Mouse (Mus musculus) liver, embryonic 11.5 days (tissue): Measurements from ENCODE around the gene Pfn1. TPM values are rescaled to one million over a fixed set of nuclear protein-coding genes. Genes with fewer than 3 reads are reported as not detected.

Source experiments
- ATAC-seq: fragments of 200-750 bp; cut with Nextera tagmentation; replicated peaks from 2 replicates; pipeline ENCODE4 v1.8.0; 2017; ENCODE audit warnings: moderate number of reproducible peaks, mild to moderate bottlenecking, moderate TSS enrichment, moderate library complexity; ENCODE audit not compliant: low FRiP score
- DNase-seq: peaks from one replicate; pipeline ENCODE4 v3.0.0-alpha.2; 2017; ENCODE audit warnings: low spot score
- H3K27ac ChIP-seq: fragments of 300-500 bp; sonication (generic); 2 replicates; pipeline ENCODE4 v1.5.1; 2014; ENCODE audit warnings: mild to moderate bottlenecking, low read depth, low read length, control low read depth
- H3K27me3 ChIP-seq: fragments of 300-500 bp; sonication (generic); replicated peaks from 2 replicates; pipeline ENCODE4 v1.6.1; 2014; ENCODE audit warnings: low read length, mixed read lengths; ENCODE audit not compliant: control insufficient read depth, insufficient read depth
- H3K36me3 ChIP-seq: fragments of 300-500 bp; sonication (generic); 2 replicates; pipeline ENCODE4 v1.6.1; 2014; ENCODE audit warnings: mild to moderate bottlenecking, low read length, moderate library complexity, mixed read lengths; ENCODE audit not compliant: control insufficient read depth, insufficient read depth
- H3K4me1 ChIP-seq: fragments of 300-500 bp; sonication (generic); replicated peaks from 2 replicates; pipeline ENCODE4 v1.6.1; 2014; ENCODE audit warnings: low read length, mixed read lengths; ENCODE audit not compliant: control insufficient read depth, insufficient read depth
- H3K4me2 ChIP-seq: fragments of 300-500 bp; sonication (generic); 2 replicates; pipeline ENCODE4 v1.6.1; 2014; ENCODE audit warnings: mild to moderate bottlenecking, control low read depth, moderate library complexity
- H3K4me3 ChIP-seq: fragments of 300-500 bp; sonication (generic); 2 replicates; pipeline ENCODE4 v1.5.1; 2014; ENCODE audit warnings: low read depth, low read length, control low read depth
- H3K9ac ChIP-seq: fragments of 300-500 bp; sonication (generic); 2 replicates; pipeline ENCODE4 v1.6.1; 2014; ENCODE audit warnings: low read depth, low read length, control low read depth
- H3K9me3 ChIP-seq: fragments of 300-500 bp; sonication (generic); 2 replicates; pipeline ENCODE4 v1.6.1; 2016; ENCODE audit warnings: low read length, inconsistent platforms, mixed read lengths; ENCODE audit not compliant: control insufficient read depth
- WGBS: fragments of 180-500 bp; shearing (Covaris S2); extraction: QIAGEN DNeasy Blood & Tissue Kit; methylation state at CpG from one replicate; pipeline ENCODE4 v1.1.7; 2014; 5-methylcytosine and 5-hydroxymethylcytosine counted together
- polyA plus RNA-seq: library from polyadenylated mRNA; unstranded; fragments of >200 nt; fragmentation: Nextera tagmentation; extraction: Ambion mirVana; gene quantifications from 2 replicates; pipeline ENCODE4 v1.2.1, GENCODE M21; 2014

The Pfn1 gene
- polyA plus RNA-seq, 1 experiment from 2014 or later, result 2,367 TPM

DNA sequence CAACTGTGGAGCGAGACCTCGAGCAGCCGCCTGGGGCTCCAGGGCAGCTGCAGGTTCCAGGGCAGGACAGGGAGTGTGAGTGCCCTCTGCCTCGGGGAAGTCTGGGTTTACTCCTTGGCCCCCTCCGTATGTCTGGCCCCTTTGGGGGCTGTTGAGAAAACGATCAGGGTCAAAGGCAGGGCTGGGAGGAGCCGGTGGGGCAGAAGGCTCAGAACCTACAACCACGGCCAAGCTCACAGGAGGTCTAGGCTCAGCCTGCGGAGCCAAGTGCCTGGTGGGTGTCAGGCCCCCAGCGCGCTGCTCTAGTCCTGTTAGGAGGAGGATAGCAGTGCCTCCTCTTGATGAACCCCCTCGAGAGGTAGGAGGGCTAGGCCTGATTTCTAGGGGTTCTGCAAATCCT is 26.7 kb upstream of the Pfn1 start:
- H3K9me3 ChIP-seq, result no peaks in the 10 kb centered on the region
- WGBS, result 70% methylated on average over 12 of the region's 12 CpGs
- peaks cover 13% of the 10 kb centered on the region for H3K4me1 ChIP-seq
- no peaks in the 10 kb centered on the region for H3K27me3 ChIP-seq
- peaks cover 28% of the 10 kb centered on the region for H3K36me3 ChIP-seq
- H3K9ac ChIP-seq, result no peak overlapping the region
- H3K27ac ChIP-seq, result no peak overlapping the region
- no peak overlapping the region for H3K4me3 ChIP-seq
- H3K4me2 ChIP-seq, result no peak overlapping the region
- ATAC-seq (no peak), DNase-seq (no peak)

DNA sequence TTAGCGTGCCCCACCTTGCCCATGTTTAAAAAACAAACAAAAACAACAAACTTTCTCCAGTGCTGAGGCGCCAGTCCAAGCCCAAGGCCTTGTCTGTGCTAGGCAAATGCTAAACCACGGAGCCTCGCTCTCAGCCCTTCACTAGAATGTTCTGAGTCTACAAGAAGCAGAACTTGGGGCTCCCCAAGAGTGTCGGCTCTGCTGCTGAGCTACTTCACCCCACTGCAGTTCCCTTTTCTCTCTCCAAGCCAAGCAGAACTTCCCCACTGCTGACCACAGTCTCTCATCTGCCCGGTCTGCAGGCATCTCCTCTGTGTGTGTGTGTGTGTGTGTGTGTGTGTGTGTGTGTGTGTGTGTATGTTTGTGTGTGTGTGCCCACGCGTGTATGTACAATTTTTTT is 25.4 kb upstream of the Pfn1 start:
- H3K9me3 ChIP-seq, result no peaks in the 10 kb centered on the region
- no peak overlapping the region for H3K9ac ChIP-seq
- H3K4me1 ChIP-seq, result peaks cover 13% of the 10 kb centered on the region
- DNase-seq (no peak), ATAC-seq (no peak)
- no peaks in the 10 kb centered on the region for H3K27me3 ChIP-seq
- no peak overlapping the region for H3K4me3 ChIP-seq
- H3K27ac ChIP-seq, result no peak overlapping the region
- H3K4me2 ChIP-seq, result no peak overlapping the region
- H3K36me3 ChIP-seq, result peaks cover 25% of the 10 kb centered on the region
- WGBS, result 57% methylated on average over 8 of the region's 8 CpGs

DNA sequence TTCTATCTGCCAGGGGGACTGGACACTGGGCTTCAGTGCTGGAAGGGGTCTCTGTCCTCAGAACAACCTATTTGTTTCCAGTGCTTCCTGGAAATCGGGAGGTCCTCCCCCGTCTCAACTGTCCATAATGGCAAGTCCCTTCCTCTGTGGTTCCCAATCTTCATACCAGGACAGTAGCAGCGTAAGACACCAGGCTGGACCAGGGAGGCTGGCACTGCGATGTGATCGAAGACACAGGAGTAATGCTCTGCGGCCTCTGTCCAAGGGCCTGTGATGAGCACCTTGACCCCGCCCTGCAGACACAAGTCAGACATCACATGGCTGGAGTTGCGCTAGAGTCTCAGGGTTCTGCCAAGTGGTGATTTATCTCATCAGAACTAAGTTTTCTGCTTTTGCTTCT is 24.9 kb upstream of the Pfn1 start:
- Histone ChIP-seq H3K4me2 (no peak overlapping the region; the same call in 1 of the 2 replicates), H3K36me3 (peaks cover 26% of the 10 kb centered on the region), H3K4me3 (no peak overlapping the region), H3K4me1 (peaks cover 13% of the 10 kb centered on the region), H3K9ac (no peak overlapping the region), H3K9me3 (no peaks in the 10 kb centered on the region), H3K27ac (no peak overlapping the region), H3K27me3 (no peaks in the 10 kb centered on the region)
- DNase-seq (no peak), ATAC-seq (no peak)
- WGBS, result 91% methylated on average over 8 of the region's 8 CpGs

DNA sequence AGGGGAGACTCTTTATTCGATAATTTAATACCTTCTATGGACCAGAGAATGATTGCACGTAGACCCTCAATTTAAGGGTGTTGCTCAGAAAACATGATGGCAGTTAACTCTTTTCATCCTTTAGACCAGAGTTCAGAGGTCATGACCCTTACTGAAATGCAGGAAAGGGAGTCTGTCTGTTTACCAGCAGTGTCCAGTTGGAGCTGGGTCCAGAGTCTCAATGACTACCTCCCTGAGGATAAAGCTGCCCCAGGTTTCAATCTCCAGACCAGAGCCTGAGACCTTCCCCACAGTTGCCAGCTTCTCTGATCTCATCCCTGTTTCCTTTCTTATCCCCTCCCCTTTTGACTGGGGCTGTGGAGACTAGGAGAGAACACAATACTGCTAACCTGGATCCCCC is 24.1 kb upstream of the Pfn1 start:
- Histone ChIP-seq H3K27ac (peak overlapping the region; percentile 49), H3K9ac (no peak overlapping the region), H3K4me3 (no peak overlapping the region), H3K4me1 (peaks cover 13% of the 10 kb centered on the region), H3K4me2 (no peak overlapping the region; the same call in 1 of the 2 replicates), H3K27me3 (no peaks in the 10 kb centered on the region), H3K9me3 (no peaks in the 10 kb centered on the region), H3K36me3 (peaks cover 24% of the 10 kb centered on the region)
- ATAC-seq, result no peak; the same call in 1 of the 2 replicates
- WGBS, result 79% methylated on average over 2 of the region's 2 CpGs
- no peak for DNase-seq

DNA sequence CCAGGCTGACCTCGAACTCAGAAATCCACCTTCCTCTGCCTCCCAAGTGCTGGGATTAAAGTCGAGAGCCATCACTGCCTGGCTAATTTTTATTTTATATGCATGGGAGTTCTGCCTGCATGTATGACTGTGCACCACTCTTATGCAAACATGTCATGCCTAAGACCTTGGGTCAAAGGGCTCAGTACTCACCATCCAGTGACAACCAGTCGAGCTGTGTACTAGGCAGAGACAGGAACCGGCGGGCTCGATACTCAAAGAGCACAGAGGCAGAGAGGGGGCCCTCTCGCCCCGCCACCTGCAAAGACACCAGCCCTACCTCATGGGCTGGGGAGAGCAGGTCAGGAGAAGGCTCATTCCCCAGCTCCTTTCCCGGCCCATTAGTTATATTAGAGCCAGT is 23.6 kb upstream of the Pfn1 start:
- peaks cover 13% of the 10 kb centered on the region for H3K4me1 ChIP-seq
- peak overlapping the region; percentile 6 for H3K27ac ChIP-seq
- H3K36me3 ChIP-seq, result peaks cover 24% of the 10 kb centered on the region; the same call in 1 of the 2 replicates
- H3K9me3 ChIP-seq, result no peaks in the 10 kb centered on the region
- no peak overlapping the region for H3K4me2 ChIP-seq
- no peak for ATAC-seq
- no peak overlapping the region for H3K4me3 ChIP-seq
- no peak overlapping the region for H3K9ac ChIP-seq
- DNase-seq, result no peak
- no peaks in the 10 kb centered on the region for H3K27me3 ChIP-seq
- 69% methylated on average over 9 of the region's 9 CpGs for WGBS

DNA sequence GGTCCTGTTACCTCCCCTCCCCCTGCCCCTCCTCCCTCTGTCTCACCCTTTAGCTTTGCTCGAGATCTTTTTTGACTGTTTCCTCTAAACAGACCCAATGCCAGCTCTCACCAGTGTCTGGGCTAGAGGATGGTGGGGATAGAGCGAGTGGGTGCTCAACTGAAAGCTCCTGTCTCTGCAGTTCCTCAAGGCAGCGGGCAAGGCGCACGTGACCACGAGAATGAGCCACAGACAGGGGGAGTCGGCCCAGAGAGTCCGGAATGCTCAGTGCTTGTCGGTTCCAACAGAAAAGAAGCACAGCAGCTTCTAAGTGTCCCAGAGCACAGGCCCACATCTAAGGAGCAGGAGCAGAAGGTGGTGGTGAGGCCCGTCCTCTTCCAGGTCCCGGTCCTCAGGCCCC is 20.1 kb upstream of the Pfn1 start:
- peaks cover 18% of the 10 kb centered on the region for H3K4me1 ChIP-seq
- H3K9me3 ChIP-seq, result no peaks in the 10 kb centered on the region
- H3K9ac ChIP-seq, result no peak overlapping the region
- no peak overlapping the region for H3K4me3 ChIP-seq
- H3K27ac ChIP-seq, result no peak overlapping the region
- ATAC-seq, result no peak
- 64% methylated on average over 11 of the region's 11 CpGs for WGBS
- no peak overlapping the region for H3K4me2 ChIP-seq
- H3K27me3 ChIP-seq, result no peaks in the 10 kb centered on the region
- peaks cover 10% of the 10 kb centered on the region; the same call in 1 of the 2 replicates for H3K36me3 ChIP-seq
- no peak for DNase-seq

DNA sequence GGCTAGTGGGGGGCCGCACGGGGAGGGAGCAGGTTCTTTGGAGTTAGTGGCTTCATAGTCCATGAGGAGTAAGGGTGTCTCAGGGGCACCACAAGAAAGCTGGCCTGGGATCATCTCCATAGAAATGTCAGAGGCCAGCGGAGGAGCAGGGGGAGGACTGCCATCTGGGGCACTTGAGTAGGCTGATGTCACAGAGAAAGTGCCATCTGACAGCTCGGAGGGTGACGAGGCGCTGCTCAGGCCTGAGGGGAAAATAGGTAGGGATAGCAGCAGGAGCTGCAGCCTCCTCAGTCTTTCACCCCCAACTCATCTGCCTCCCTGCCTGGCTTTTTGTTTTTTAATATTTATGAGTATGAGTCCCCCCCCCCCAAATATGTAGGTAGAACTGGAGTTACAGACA is 19.6 kb upstream of the Pfn1 start:
- H3K27ac ChIP-seq, result no peak overlapping the region
- no peak for ATAC-seq
- peaks cover 10% of the 10 kb centered on the region; the same call in 1 of the 2 replicates for H3K36me3 ChIP-seq
- DNase-seq, result no peak
- H3K4me2 ChIP-seq, result no peak overlapping the region
- no peak overlapping the region for H3K4me3 ChIP-seq
- whole genome bisulfite sequencing, result 83% methylated on average over 6 of the region's 6 CpGs
- no peaks in the 10 kb centered on the region for H3K27me3 ChIP-seq
- H3K9ac ChIP-seq, result no peak overlapping the region
- peaks cover 18% of the 10 kb centered on the region for H3K4me1 ChIP-seq
- H3K9me3 ChIP-seq, result no peaks in the 10 kb centered on the region

DNA sequence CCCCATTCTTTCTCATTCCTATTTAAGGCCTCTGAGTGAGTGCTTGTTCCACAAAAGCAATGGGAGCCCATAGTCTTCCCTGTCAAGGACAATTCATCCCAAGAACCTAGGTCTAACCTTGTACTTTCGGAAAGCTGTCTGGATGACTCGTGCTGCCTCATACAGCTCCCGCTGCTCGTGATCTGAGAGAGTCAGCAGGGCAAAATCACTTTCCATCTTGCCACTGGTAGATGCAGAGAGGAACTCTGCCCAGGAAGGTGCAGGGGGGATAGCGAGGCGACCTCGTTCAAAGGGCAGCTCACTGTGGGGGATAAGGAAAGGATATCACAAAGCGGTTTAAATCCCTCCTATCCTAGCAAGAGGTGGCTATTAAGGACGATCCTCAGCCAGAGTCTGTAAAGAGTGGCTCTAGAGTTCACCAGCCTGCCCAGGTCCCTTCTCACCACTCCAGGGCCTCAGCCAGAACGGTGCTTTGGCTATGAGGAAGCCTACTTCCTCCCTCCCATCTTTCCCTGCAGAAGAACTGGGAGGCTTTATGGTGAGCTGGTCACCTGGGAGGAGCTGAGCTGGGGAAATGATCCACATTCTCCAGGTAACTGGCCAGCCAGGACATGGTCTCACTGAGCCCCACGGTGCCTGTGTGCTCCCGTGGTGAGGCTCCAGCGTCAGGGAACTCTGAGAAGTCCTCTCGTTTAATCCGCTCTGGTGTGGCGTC is 17.0 kb upstream of the Pfn1 start:
- ATAC-seq (no peak), DNase-seq (no peak)
- peaks cover 6% of the 10 kb centered on the region; the same call in 1 of the 2 replicates for H3K36me3 ChIP-seq
- no peaks in the 10 kb centered on the region for H3K27me3 ChIP-seq
- H3K4me2 ChIP-seq, result no peak overlapping the region
- no peak overlapping the region for H3K9ac ChIP-seq
- H3K4me3 ChIP-seq, result no peak overlapping the region
- no peak overlapping the region for H3K27ac ChIP-seq
- H3K9me3 ChIP-seq, result no peaks in the 10 kb centered on the region
- 80% methylated on average over 16 of the region's 16 CpGs for WGBS
- H3K4me1 ChIP-seq, result peaks cover 22% of the 10 kb centered on the region

DNA sequence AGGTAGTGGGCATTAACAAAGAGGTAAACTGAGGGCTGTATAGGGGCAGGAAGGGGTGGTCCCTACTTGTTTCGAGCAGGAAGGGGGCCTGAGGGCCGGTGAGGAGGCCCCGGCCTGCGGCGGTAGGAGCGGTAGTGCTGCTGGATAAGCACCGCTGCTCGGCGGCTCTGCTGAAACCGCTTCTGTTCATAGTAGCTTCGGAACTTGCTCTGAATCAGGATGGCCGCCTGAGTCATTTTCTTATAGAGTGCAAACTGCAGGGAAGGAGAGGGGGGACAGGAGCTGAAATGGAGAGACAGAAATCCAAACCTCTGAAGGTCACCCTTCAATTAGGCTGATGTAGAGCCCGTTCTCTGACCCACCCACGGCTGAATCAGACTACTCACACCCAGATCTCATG is 16.0 kb upstream of the Pfn1 start:
- H3K9me3 ChIP-seq, result no peaks in the 10 kb centered on the region
- ATAC-seq (no peak), DNase-seq (no peak)
- H3K4me2 ChIP-seq, result peak overlapping the region; percentile 83
- peaks cover 7% of the 10 kb centered on the region for H3K36me3 ChIP-seq
- H3K4me3 ChIP-seq, result peak overlapping the region; percentile 66
- no peaks in the 10 kb centered on the region for H3K27me3 ChIP-seq
- peak overlapping the region; percentile 77 for H3K9ac ChIP-seq
- peaks cover 22% of the 10 kb centered on the region for H3K4me1 ChIP-seq
- peak overlapping the region; percentile 89 for H3K27ac ChIP-seq
- 56% methylated on average over 14 of the region's 14 CpGs for WGBS
